Mouse (Mus musculus) lung, adult 2 months (tissue): ENCODE measurements at regions not wholly inside any gene's neighbourhood (a gene's known extent, or its start where the extent isn't known, plus 50 kb on each side); places are given as distances from the start of the nearest gene placed in this dataset.

Experiments
- CTCF ChIP-seq: fragments of 200-500 bp; IDR thresholded peaks from 2 replicates; pipeline ENCODE4 v1.5.1; 2011; ENCODE audit warnings: mild to moderate bottlenecking, low read length, control low read depth; ENCODE audit not compliant: insufficient read depth
- POLR2A ChIP-seq: fragments of 200-500 bp; IDR thresholded peaks from 2 replicates; pipeline ENCODE4 v1.6.1; 2011; ENCODE audit warnings: low read depth, mild to moderate bottlenecking, control low read depth, low read length, borderline replicate concordance; ENCODE audit errors: extremely low read depth

DNA sequence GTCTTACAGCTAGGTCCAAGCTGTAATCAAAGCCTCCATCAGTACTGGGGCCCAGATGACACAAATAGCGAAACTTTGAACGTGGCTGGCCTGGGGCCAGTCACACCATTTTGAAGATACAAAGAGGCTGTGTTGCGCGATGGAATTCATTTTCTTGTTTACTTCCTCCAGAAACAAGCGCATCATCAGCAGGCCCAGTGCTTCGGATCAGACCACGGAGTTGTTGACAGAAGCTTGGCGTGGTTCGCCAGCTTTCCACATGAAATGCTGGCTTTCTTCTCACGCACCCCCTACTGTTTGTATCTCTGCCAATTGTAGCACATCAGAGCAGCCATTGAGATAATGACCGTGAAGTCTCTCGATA lies 184.2 kb upstream of the Tle1 start:
- TF ChIP-seq CTCF (no peak), POLR2A (no peak)
